Mouse (Mus musculus): Measurements from ENCODE around the gene Raet1e. TPM values are rescaled to one million over a fixed set of nuclear protein-coding genes. Genes with fewer than 3 reads are reported as not detected.
A peak's percentile ranks its signal among the peaks of the same experiment; 100 is the strongest.
"Not testable (repeated sequence)": the region's sequence is repeated elsewhere in the genome, so short reads cannot be mapped to it uniquely, and the experiment has no call there.

Raet1e gene
- polyA plus RNA-seq (2016; fragmentation: Nextera tagmentation; extraction: Ambion mirVana): 12.2 and 16.1 TPM in 2 replicates

- under 1% methylated on average over 48 of the region's 48 CpGs for WGBS
- H3K27ac ChIP-seq (replicated peaks); H3K36me3 ChIP-seq (replicated peaks); H3K9me3 ChIP-seq: not testable (repeated sequence)
- H3K27me3 ChIP-seq (replicated peaks; ENCODE audit: low read depth, poor library complexity, severe bottlenecking): peaks cover 99% of the 10 kb centered on the region
- H3K4me3 ChIP-seq: peak within 1 kb of the TSS; percentile 58
- DNase-seq (ENCODE audit: low spot score): peak; percentile 79
- H3K4me1 ChIP-seq: peaks cover 21% of the 10 kb centered on the region
Observed at GRCm38 (mm10) chr10:22158310-22158999, at the start of gene Raet1e, which contains the start of gene H60b. Raet1e (plus strand) TSS chr10:22158569. H60b (plus strand) TSS chr10:22158586.

- peak overlapping the region; percentile 61 for H3K4me3 ChIP-seq
- DNase-seq (ENCODE audit: low spot score): peak; percentile 85
- no peaks in the 10 kb centered on the region for H3K36me3 ChIP-seq (replicated peaks)
- H3K27me3 ChIP-seq (replicated peaks; ENCODE audit: low read depth, poor library complexity, severe bottlenecking): peaks cover 6% of the 10 kb centered on the region
- H3K9me3 ChIP-seq: peaks cover 3% of the 10 kb centered on the region
- H3K27ac ChIP-seq (replicated peaks): peak overlapping the region; percentile 77
- 0 out of 2 replicates have a peak, but pooled peaks cover 3% of the 10 kb centered on the region for H3K4me1 ChIP-seq
- WGBS: under 1% methylated on average over 19 of the region's 19 CpGs
Observed at GRCm38 (mm10) chr10:22140665-22141280, 17.6 kb upstream of the Raet1e start.

- WGBS: 87% methylated on average over 1 of the region's 1 CpGs
- H3K9me3 ChIP-seq; H3K27ac ChIP-seq (replicated peaks); H3K27me3 ChIP-seq (replicated peaks; ENCODE audit: low read depth, poor library complexity, severe bottlenecking); H3K4me3 ChIP-seq; H3K36me3 ChIP-seq (replicated peaks); H3K4me1 ChIP-seq: not testable (repeated sequence)
- peak; percentile 63 for DNase-seq (ENCODE audit: low spot score)
Observed at GRCm38 (mm10) chr10:22142194-22142593, 16.2 kb upstream of the Raet1e start.

GRCm38 (mm10) chr10:22142926-22143325, 15.4 kb upstream of the Raet1e start:
- Histone ChIP-seq H3K27ac (replicated peaks) (no peak overlapping the region), H3K4me3 (no peak overlapping the region), H3K4me1 (0 out of 2 replicates have a peak, but pooled peaks cover 3% of the 10 kb centered on the region), H3K36me3 (replicated peaks) (peaks cover 3% of the 10 kb centered on the region; the same call in 1 of the 2 replicates), H3K9me3 (peaks cover 3% of the 10 kb centered on the region), H3K27me3 (replicated peaks; ENCODE audit: low read depth, poor library complexity, severe bottlenecking) (peaks cover 6% of the 10 kb centered on the region)
- DNase-seq (ENCODE audit: low spot score): no peak
- 71% methylated on average over 5 of the region's 5 CpGs for WGBS

GRCm38 (mm10) chr10:22148441-22149072, 9.8 kb upstream of the Raet1e start:
- peak; percentile 89 for DNase-seq (ENCODE audit: low spot score)
- WGBS: under 1% methylated on average over 50 of the region's 50 CpGs
- Histone ChIP-seq H3K27me3 (replicated peaks; ENCODE audit: low read depth, poor library complexity, severe bottlenecking) (peaks cover 46% of the 10 kb centered on the region), H3K27ac (replicated peaks) (peak overlapping the region; percentile 92), H3K36me3 (replicated peaks) (peaks cover 3% of the 10 kb centered on the region; the same call in 1 of the 2 replicates), H3K4me3 (peak overlapping the region; percentile 80), H3K9me3 (no peaks in the 10 kb centered on the region), H3K4me1 (peaks cover 26% of the 10 kb centered on the region)

GRCm38 (mm10) chr10:22149073-22149690, 9.2 kb upstream of the Raet1e start, which contains the start of gene E030030I06Rik:
E030030I06Rik (minus strand) TSS chr10:22149270.
- DNase-seq (ENCODE audit: low spot score): peak; percentile 73
- Histone ChIP-seq H3K27me3 (replicated peaks; ENCODE audit: low read depth, poor library complexity, severe bottlenecking) (peaks cover 52% of the 10 kb centered on the region), H3K4me3 (peak within 1 kb of the TSS; percentile 80)

GRCm38 (mm10) chr10:22149691-22150465, 8.5 kb upstream of the Raet1e start:
- peaks cover 59% of the 10 kb centered on the region for H3K27me3 ChIP-seq (replicated peaks; ENCODE audit: low read depth, poor library complexity, severe bottlenecking)
- H3K36me3 ChIP-seq (replicated peaks): peaks cover 3% of the 10 kb centered on the region; the same call in 1 of the 2 replicates
- no peak overlapping the region; the same call in 1 of the 2 replicates for H3K27ac ChIP-seq (replicated peaks)
- peak; percentile 65 for DNase-seq (ENCODE audit: low spot score)
- H3K4me1 ChIP-seq: peaks cover 29% of the 10 kb centered on the region
- H3K4me3 ChIP-seq: peak overlapping the region; percentile 80
- H3K9me3 ChIP-seq: no peaks in the 10 kb centered on the region
- under 1% methylated on average over 50 of the region's 50 CpGs for WGBS

More at GRCm38 (mm10) chr10:22149073-22149690, 9.2 kb upstream of the Raet1e start, which contains the start of gene E030030I06Rik:
- Histone ChIP-seq H3K4me1 (peaks cover 28% of the 10 kb centered on the region), H3K9me3 (no peaks in the 10 kb centered on the region), H3K27ac (replicated peaks) (peak within 1 kb of the TSS; percentile 92), H3K36me3 (replicated peaks) (peaks cover 3% of the 10 kb centered on the region; the same call in 1 of the 2 replicates)
- WGBS: under 1% methylated on average over 37 of the region's 37 CpGs

GRCm38 (mm10) chr10:22150593-22150992, 7.8 kb upstream of the Raet1e start:
- peak; percentile 53 for DNase-seq (ENCODE audit: low spot score)
- Histone ChIP-seq H3K4me3 (peak overlapping the region; percentile 80), H3K36me3 (replicated peaks) (peaks cover 3% of the 10 kb centered on the region; the same call in 1 of the 2 replicates), H3K9me3 (no peaks in the 10 kb centered on the region), H3K27me3 (replicated peaks; ENCODE audit: low read depth, poor library complexity, severe bottlenecking) (peaks cover 66% of the 10 kb centered on the region), H3K27ac (replicated peaks) (no peak overlapping the region), H3K4me1 (peaks cover 29% of the 10 kb centered on the region)
- WGBS: under 1% methylated on average over 27 of the region's 27 CpGs

GRCm38 (mm10) chr10:22151056-22151862, 7.1 kb upstream of the Raet1e start:
- Histone ChIP-seq H3K27me3 (replicated peaks; ENCODE audit: low read depth, poor library complexity, severe bottlenecking) (peaks cover 73% of the 10 kb centered on the region), H3K4me1 (peaks cover 29% of the 10 kb centered on the region), H3K4me3 (peak overlapping the region; percentile 80)
- not testable (repeated sequence) for H3K36me3 ChIP-seq (replicated peaks); H3K9me3 ChIP-seq; H3K27ac ChIP-seq (replicated peaks)
- WGBS: 1% methylated on average over 55 of the region's 55 CpGs
- peak; percentile 50 for DNase-seq (ENCODE audit: low spot score)

GRCm38 (mm10) chr10:22151863-22152640, 6.3 kb upstream of the Raet1e start:
- Histone ChIP-seq H3K27me3 (replicated peaks; ENCODE audit: low read depth, poor library complexity, severe bottlenecking) (peaks cover 81% of the 10 kb centered on the region), H3K4me1 (peaks cover 29% of the 10 kb centered on the region)
- H3K4me3 ChIP-seq; H3K9me3 ChIP-seq; H3K36me3 ChIP-seq (replicated peaks); H3K27ac ChIP-seq (replicated peaks); DNase-seq (ENCODE audit: low spot score): not testable (repeated sequence)
- WGBS: 2% methylated on average over 11 of the region's 11 CpGs
